Mouse (Mus musculus): Measurements from ENCODE around the gene Trim27.

DNA sequence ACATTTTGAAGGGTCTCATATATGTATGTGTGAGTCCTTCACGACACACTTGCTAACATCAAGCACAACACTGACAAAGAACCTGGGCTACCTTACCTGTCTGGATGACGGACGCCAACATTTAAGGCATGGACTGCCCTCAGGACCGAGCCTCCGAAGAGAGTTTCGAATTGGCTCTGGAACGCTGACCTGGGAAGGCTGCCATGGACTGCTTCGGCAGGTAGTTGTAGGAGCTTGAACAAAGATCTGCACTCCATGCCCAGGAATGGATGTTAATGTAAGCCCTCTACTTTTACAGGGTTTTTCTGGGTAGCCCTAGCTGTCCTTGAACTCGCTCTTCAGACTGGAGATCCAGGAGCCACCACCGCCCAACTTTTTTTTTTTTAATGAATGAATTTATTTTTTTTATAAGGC is 44.0 kb downstream of the Trim27 start:
- TF ChIP-seq ZNF384 (IDR thresholded peaks at IDR 0.05; ENCODE audit: low read depth, low read length) = no peak
- no peak for TF ChIP-seq HCFC1 (IDR thresholded peaks at IDR 0.05; ENCODE audit: borderline replicate concordance, insufficient read depth, low read length)
- TF ChIP-seq ZC3H11A (IDR thresholded peaks at IDR 0.05; ENCODE audit: borderline replicate concordance, low read depth, low read length) = no peak
- TF ChIP-seq CHD2 (IDR thresholded peaks at IDR 0.05; ENCODE audit: low read depth, low read length) = no peak

Measured in ES-E14 (cell line).